Mouse (Mus musculus) testis, adult 2 months (tissue): ENCODE measurements around the gene Klf11. TPM values are rescaled to one million over a fixed set of nuclear protein-coding genes. Genes with fewer than 3 reads are reported as not detected.

ENCODE experiments used
- H3K27ac ChIP-seq: fragments of 200-500 bp; 2 replicates; pipeline ENCODE4 v1.5.1; 2012; ENCODE audit warnings: low read depth, low read length; ENCODE audit not compliant: control insufficient read depth, insufficient read depth
- H3K27me3 ChIP-seq: fragments of 200-500 bp; 2 replicates; pipeline ENCODE4 v1.6.1; 2012; ENCODE audit warnings: mild to moderate bottlenecking, low read length, moderate library complexity; ENCODE audit not compliant: control insufficient read depth, insufficient read depth
- H3K36me3 ChIP-seq: fragments of 200-500 bp; 2 replicates; pipeline ENCODE4 v1.6.1; 2012; ENCODE audit warnings: mild to moderate bottlenecking, low read length; ENCODE audit not compliant: control insufficient read depth, insufficient read depth
- H3K4me1 ChIP-seq: fragments of 200-500 bp; 2 replicates; pipeline ENCODE4 v1.6.1; 2012; ENCODE audit warnings: low read length; ENCODE audit not compliant: control insufficient read depth, insufficient read depth
- H3K4me3 ChIP-seq: fragments of 200-500 bp; 2 replicates; pipeline ENCODE4 v1.5.1; 2012; ENCODE audit warnings: low read depth, mild to moderate bottlenecking, low read length, moderate library complexity, mixed read lengths; ENCODE audit not compliant: control insufficient read depth
- CTCF ChIP-seq: fragments of 200-500 bp; IDR thresholded peaks from 2 replicates; pipeline ENCODE4 v1.5.1; 2012; ENCODE audit warnings: low read depth, mild to moderate bottlenecking, inconsistent platforms, low read length, moderate library complexity; ENCODE audit not compliant: control insufficient read depth, insufficient read depth, insufficient replicate concordance
- POLR2A ChIP-seq: fragments of 200-500 bp; IDR thresholded peaks from 2 replicates; pipeline ENCODE4 v1.6.1; 2012; ENCODE audit warnings: low read depth, mild to moderate bottlenecking, inconsistent platforms, low read length, moderate library complexity; ENCODE audit not compliant: control insufficient read depth
- polyA plus RNA-seq: library from polyadenylated mRNA; depleted of rRNA; stranded (reverse); fragments of >200 nt; gene quantifications from 2 replicates; pipeline ENCODE4 v1.2.3, GENCODE M21; 2012

The Klf11 gene
- polyA plus RNA-seq, 1 experiment = 3.4 TPM

DNA sequence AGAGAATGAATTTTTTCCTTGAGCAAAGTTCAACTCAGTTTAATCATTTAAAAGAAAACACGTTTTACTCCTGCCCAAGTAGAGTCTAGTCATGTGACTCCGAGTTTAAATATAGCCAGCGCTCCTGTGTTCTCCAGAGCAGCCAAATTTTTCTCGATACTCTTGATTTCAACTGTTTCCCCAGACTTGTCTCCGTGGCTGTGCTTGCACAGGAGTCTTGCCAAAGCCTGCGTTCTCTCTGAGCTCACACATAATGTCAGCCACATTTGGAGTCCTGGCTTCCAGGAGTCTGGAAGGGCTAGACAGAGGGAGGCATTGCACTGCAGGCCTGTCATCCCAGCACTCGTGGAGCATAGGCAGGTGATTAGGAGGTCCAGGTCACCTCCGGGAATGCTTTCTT, 31.5 kb downstream of the Klf11 start:
- no peak overlapping the region for H3K27ac ChIP-seq

DNA sequence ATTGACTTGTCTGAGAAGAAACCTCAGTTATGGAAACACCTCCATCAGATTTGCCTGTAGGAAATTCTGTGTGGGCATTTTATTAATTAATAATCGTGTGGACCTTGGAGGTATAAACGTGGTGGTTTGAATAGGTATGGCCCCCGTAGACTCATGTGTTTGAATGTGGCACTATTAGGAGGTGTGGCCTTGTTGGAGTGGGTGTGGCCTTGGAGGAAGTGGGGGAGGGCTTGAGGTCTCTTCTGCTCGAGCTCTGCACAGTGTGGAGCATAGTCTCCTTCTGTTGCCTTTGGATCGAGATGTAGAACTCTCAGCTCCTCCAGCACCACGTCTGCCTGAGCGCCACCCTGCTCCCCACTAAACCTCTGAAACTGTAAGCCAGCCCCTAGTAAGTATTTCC, 32.4 kb downstream of the Klf11 start:
- H3K27me3 ChIP-seq = no peaks in the 10 kb centered on the region
- TF ChIP-seq POLR2A (no peak), CTCF (no peak)
- H3K36me3 ChIP-seq = no peaks in the 10 kb centered on the region
- no peak overlapping the region for H3K4me3 ChIP-seq
- no peak overlapping the region for H3K27ac ChIP-seq
- peaks cover 18% of the 10 kb centered on the region for H3K4me1 ChIP-seq

More for the DNA sequence above, 31.5 kb downstream of the Klf11 start:
- Histone ChIP-seq H3K4me1 (peaks cover 18% of the 10 kb centered on the region), H3K4me3 (no peak overlapping the region), H3K27me3 (no peaks in the 10 kb centered on the region), H3K36me3 (no peaks in the 10 kb centered on the region)
- TF ChIP-seq CTCF (no peak), POLR2A (no peak)

DNA sequence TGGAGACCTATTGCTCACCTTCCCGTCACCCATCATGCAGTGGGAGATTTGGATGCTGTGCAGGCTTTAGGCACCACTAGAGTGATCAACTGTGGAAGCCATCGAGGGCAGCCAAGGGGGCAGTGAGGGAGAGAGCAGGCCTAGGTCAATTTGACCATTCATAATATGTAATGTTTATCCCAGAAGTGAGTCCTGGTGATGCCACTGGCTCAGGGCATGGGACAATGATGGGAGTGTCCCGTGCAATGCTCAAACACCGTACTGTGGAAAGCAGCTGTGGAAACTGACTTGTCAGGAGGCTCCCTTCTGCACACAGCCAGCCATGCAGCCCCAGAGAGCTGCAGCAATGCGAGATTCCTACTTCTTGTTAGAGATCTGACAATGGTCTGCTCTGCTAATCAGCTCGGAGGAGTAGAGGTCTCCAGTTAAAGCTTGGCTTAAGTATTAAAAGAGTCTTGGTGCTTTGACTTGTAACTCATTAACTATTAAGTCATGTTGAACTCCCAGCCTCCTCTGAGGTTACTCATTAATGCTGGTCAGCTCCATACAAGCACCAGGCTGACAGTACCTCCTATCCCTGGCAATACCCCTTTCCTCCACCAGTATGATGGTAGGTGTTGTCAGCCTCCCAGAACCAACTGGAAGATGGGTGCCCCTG, 35.1 kb downstream of the Klf11 start:
- Histone ChIP-seq H3K27ac (no peak overlapping the region), H3K4me1 (peaks cover 8% of the 10 kb centered on the region), H3K27me3 (no peaks in the 10 kb centered on the region), H3K4me3 (no peak overlapping the region), H3K36me3 (no peaks in the 10 kb centered on the region)
- TF ChIP-seq POLR2A (no peak), CTCF (no peak)

DNA sequence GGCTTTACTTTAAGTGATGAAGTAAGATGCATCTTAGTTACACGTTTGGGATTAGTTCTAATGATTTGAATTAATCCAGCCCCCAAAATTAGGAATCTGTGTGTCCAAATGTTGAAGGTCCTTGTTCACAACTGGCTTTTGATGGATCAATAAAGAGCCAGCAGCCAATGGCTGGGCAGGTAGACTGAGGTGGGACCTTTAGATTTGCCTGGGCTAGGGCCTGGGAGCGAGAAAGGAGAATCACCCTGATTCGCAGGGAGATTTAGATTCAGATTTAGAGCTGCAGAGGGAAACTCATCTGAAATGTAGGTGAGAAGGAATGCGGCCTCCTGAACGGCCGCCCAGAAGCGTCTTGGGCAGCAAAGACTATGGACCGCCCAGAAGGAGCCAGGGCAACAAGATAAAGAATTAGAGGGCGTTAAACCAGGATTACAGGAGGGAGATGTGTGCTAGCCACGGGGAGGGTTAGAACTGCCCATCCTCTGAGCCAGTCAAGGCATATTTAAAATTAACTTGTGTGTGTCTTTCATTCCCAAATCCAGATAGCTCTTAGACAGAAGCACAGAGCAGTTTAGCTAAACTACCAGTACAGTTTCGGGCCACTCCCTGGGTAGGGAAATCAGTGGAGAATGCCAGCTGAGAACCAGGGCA, 35.7 kb downstream of the Klf11 start:
- Histone ChIP-seq H3K27me3 (no peaks in the 10 kb centered on the region), H3K36me3 (no peaks in the 10 kb centered on the region), H3K4me3 (no peak overlapping the region), H3K4me1 (peaks cover 2% of the 10 kb centered on the region; the same call in 1 of the 2 replicates), H3K27ac (no peak overlapping the region)
- TF ChIP-seq POLR2A (no peak), CTCF (no peak)

DNA sequence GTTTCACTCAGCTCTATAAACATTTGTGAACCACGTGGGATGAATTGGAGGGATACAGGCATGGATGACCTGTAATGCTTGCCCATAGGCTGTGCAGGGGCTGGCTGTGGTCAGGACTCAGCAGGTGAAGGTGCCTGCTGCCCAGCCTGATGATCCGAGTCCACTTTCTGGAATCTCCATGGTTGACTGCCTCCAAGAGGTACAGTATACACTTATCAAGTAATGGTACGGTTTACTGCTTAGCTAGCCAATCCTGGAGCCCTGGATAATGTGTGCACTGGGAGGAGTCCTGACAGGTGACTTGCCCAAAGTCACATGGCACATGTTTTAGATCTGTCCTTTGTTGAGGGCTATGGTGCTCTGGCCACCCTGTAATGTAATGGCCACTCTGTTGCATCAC, 39.3 kb downstream of the Klf11 start:
- H3K27me3 ChIP-seq = no peaks in the 10 kb centered on the region

GRCm38 (mm10) chr12:24696500-24697483, 45.7 kb downstream of the Klf11 start:
- Histone ChIP-seq H3K36me3 (no peaks in the 10 kb centered on the region), H3K27me3 (no peaks in the 10 kb centered on the region), H3K27ac (no peak overlapping the region), H3K4me1 (peaks cover 4% of the 10 kb centered on the region), H3K4me3 (no peak overlapping the region)
- TF ChIP-seq CTCF (peak; percentile 83), POLR2A (no peak)

More for the DNA sequence above, 39.3 kb downstream of the Klf11 start:
- Histone ChIP-seq H3K4me3 (no peak overlapping the region), H3K4me1 (no peaks in the 10 kb centered on the region), H3K27ac (no peak overlapping the region), H3K36me3 (no peaks in the 10 kb centered on the region)
- TF ChIP-seq POLR2A (no peak), CTCF (no peak)
